Mouse (Mus musculus): Measurements from ENCODE around the gene Sulf2. TPM values are rescaled to one million over a fixed set of nuclear protein-coding genes. Genes with fewer than 3 reads are reported as not detected.
"Not testable (repeated sequence)": the region's sequence is repeated elsewhere in the genome, so short reads cannot be mapped to it uniquely, and the experiment has no call there.

Sulf2 gene
- total and polyA plus RNA-seq, 2 experiments from 2014 or later, result 54.8 to 86.5 TPM

- DNase-seq (ENCODE audit: low spot score), result peak; percentile 40
- not testable (repeated sequence) for H3K27ac ChIP-seq (ENCODE audit: low read depth); ATAC-seq (ENCODE audit: insufficient read depth, low read depth); H3K4me3 ChIP-seq (ENCODE audit: low read depth, low read length); H3K9ac ChIP-seq (replicated peaks; ENCODE audit: low read depth, low read length); H3K9me3 ChIP-seq (replicated peaks; ENCODE audit: control insufficient read depth, low read length); H3K27me3 ChIP-seq (ENCODE audit: control insufficient read depth, insufficient read depth, low read length); H3K4me2 ChIP-seq (ENCODE audit: low read depth, low read length)
- peak; percentile 74 for TF ChIP-seq CTCF (IDR thresholded peaks at IDR 0.05; ENCODE audit: low read depth)
- WGBS, result 34% methylated on average over 6 of the region's 6 CpGs
- peaks cover 18% of the 10 kb centered on the region for H3K4me1 ChIP-seq (ENCODE audit: control insufficient read depth, insufficient read depth)
- peaks cover 19% of the 10 kb centered on the region; the same call in 1 of the 2 replicates for H3K36me3 ChIP-seq (replicated peaks; ENCODE audit: control insufficient read depth, insufficient read depth, low read length)
Measured at GRCm38 (mm10) chr2:166084964-166085363, 70.5 kb downstream of the Sulf2 start.

- peaks cover 21% of the 10 kb centered on the region for H3K36me3 ChIP-seq (replicated peaks; ENCODE audit: control insufficient read depth, insufficient read depth, low read length)
- no peak overlapping the region for H3K27ac ChIP-seq (ENCODE audit: low read depth)
- TF ChIP-seq EP300 (IDR thresholded peaks at IDR 0.05; ENCODE audit: low read depth) (no peak), CTCF (IDR thresholded peaks at IDR 0.05; ENCODE audit: low read depth) (no peak)
- H3K27me3 ChIP-seq (ENCODE audit: control insufficient read depth, insufficient read depth, low read length), result no peaks in the 10 kb centered on the region
- DNase-seq (ENCODE audit: low spot score) (no peak), ATAC-seq (ENCODE audit: insufficient read depth, low read depth) (no peak)
- 82% methylated on average over 7 of the region's 7 CpGs for WGBS
- H3K4me3 ChIP-seq (ENCODE audit: low read depth, low read length), result no peak overlapping the region
- H3K4me1 ChIP-seq (ENCODE audit: control insufficient read depth, insufficient read depth), result peaks cover 23% of the 10 kb centered on the region
- no peak overlapping the region for H3K4me2 ChIP-seq (ENCODE audit: low read depth, low read length)
- no peaks in the 10 kb centered on the region for H3K9me3 ChIP-seq (replicated peaks; ENCODE audit: control insufficient read depth, low read length)
- H3K9ac ChIP-seq (replicated peaks; ENCODE audit: low read depth, low read length), result no peak overlapping the region
Measured at GRCm38 (mm10) chr2:166084111-166084510, 71.4 kb downstream of the Sulf2 start.

- no peak for DNase-seq (ENCODE audit: low spot score)
- TF ChIP-seq EP300 (IDR thresholded peaks at IDR 0.05; ENCODE audit: low read depth) (no peak), CTCF (IDR thresholded peaks at IDR 0.05; ENCODE audit: low read depth) (no peak)
- Histone ChIP-seq H3K9ac (replicated peaks; ENCODE audit: low read depth, low read length) (no peak overlapping the region), H3K9me3 (replicated peaks; ENCODE audit: control insufficient read depth, low read length) (no peaks in the 10 kb centered on the region), H3K27ac (ENCODE audit: low read depth) (no peak overlapping the region), H3K27me3 (ENCODE audit: control insufficient read depth, insufficient read depth, low read length) (no peaks in the 10 kb centered on the region), H3K4me3 (ENCODE audit: low read depth, low read length) (no peak overlapping the region), H3K36me3 (replicated peaks; ENCODE audit: control insufficient read depth, insufficient read depth, low read length) (peaks cover 18% of the 10 kb centered on the region), H3K4me1 (ENCODE audit: control insufficient read depth, insufficient read depth) (peaks cover 23% of the 10 kb centered on the region), H3K4me2 (ENCODE audit: low read depth, low read length) (no peak overlapping the region)
- ATAC-seq (ENCODE audit: insufficient read depth, low read depth), result no peak
- 79% methylated on average over 9 of the region's 9 CpGs for WGBS
Measured at GRCm38 (mm10) chr2:166083542-166084031, 71.9 kb downstream of the Sulf2 start.

GRCm38 (mm10) chr2:166082661-166083060 lies 72.8 kb downstream of the Sulf2 start:
- H3K9ac ChIP-seq (replicated peaks; ENCODE audit: low read depth, low read length), result no peak overlapping the region
- H3K27ac ChIP-seq (ENCODE audit: low read depth), result peak overlapping the region; percentile 24; the same call in 1 of the 2 replicates
- WGBS, result 78% methylated on average over 10 of the region's 10 CpGs
- no peaks in the 10 kb centered on the region for H3K9me3 ChIP-seq (replicated peaks; ENCODE audit: control insufficient read depth, low read length)
- H3K27me3 ChIP-seq (ENCODE audit: control insufficient read depth, insufficient read depth, low read length), result no peaks in the 10 kb centered on the region
- ATAC-seq (ENCODE audit: insufficient read depth, low read depth), result no peak
- TF ChIP-seq EP300 (IDR thresholded peaks at IDR 0.05; ENCODE audit: low read depth) (no peak), CTCF (IDR thresholded peaks at IDR 0.05; ENCODE audit: low read depth) (no peak)
- H3K4me1 ChIP-seq (ENCODE audit: control insufficient read depth, insufficient read depth), result peaks cover 23% of the 10 kb centered on the region
- no peak overlapping the region for H3K4me3 ChIP-seq (ENCODE audit: low read depth, low read length)
- no peak for DNase-seq (ENCODE audit: low spot score)
- H3K4me2 ChIP-seq (ENCODE audit: low read depth, low read length), result no peak overlapping the region
- peaks cover 23% of the 10 kb centered on the region for H3K36me3 ChIP-seq (replicated peaks; ENCODE audit: control insufficient read depth, insufficient read depth, low read length)

- TF ChIP-seq CTCF (IDR thresholded peaks at IDR 0.05; ENCODE audit: low read depth) (peak; percentile 87), EP300 (IDR thresholded peaks at IDR 0.05; ENCODE audit: low read depth) (no peak)
- H3K4me1 ChIP-seq (ENCODE audit: control insufficient read depth, insufficient read depth), result peaks cover 23% of the 10 kb centered on the region
- no peaks in the 10 kb centered on the region for H3K9me3 ChIP-seq (replicated peaks; ENCODE audit: control insufficient read depth, low read length)
- no peak overlapping the region for H3K4me2 ChIP-seq (ENCODE audit: low read depth, low read length)
- 43% methylated on average over 5 of the region's 5 CpGs for WGBS
- H3K36me3 ChIP-seq (replicated peaks; ENCODE audit: control insufficient read depth, insufficient read depth, low read length), result peaks cover 27% of the 10 kb centered on the region
- no peak overlapping the region for H3K9ac ChIP-seq (replicated peaks; ENCODE audit: low read depth, low read length)
- H3K27ac ChIP-seq (ENCODE audit: low read depth), result peak overlapping the region; percentile 99
- no peaks in the 10 kb centered on the region for H3K27me3 ChIP-seq (ENCODE audit: control insufficient read depth, insufficient read depth, low read length)
- no peak for ATAC-seq (ENCODE audit: insufficient read depth, low read depth)
- H3K4me3 ChIP-seq (ENCODE audit: low read depth, low read length), result no peak overlapping the region
- peak; percentile 72 for DNase-seq (ENCODE audit: low spot score)
Measured at GRCm38 (mm10) chr2:166082193-166082592, 73.3 kb downstream of the Sulf2 start.
